Mouse (Mus musculus): Measurements from ENCODE around the gene 3110001I22Rik. TPM values are rescaled to one million over a fixed set of nuclear protein-coding genes. Genes with fewer than 3 reads are reported as not detected.
"Not testable (repeated sequence)": the region's sequence is repeated elsewhere in the genome, so short reads cannot be mapped to it uniquely, and the experiment has no call there.

The 3110001I22Rik gene
- 6.7 and 7.0 TPM in 2 replicates for polyA plus RNA-seq (2015; fragmentation: Nextera tagmentation; extraction: Ambion mirVana)

DNA sequence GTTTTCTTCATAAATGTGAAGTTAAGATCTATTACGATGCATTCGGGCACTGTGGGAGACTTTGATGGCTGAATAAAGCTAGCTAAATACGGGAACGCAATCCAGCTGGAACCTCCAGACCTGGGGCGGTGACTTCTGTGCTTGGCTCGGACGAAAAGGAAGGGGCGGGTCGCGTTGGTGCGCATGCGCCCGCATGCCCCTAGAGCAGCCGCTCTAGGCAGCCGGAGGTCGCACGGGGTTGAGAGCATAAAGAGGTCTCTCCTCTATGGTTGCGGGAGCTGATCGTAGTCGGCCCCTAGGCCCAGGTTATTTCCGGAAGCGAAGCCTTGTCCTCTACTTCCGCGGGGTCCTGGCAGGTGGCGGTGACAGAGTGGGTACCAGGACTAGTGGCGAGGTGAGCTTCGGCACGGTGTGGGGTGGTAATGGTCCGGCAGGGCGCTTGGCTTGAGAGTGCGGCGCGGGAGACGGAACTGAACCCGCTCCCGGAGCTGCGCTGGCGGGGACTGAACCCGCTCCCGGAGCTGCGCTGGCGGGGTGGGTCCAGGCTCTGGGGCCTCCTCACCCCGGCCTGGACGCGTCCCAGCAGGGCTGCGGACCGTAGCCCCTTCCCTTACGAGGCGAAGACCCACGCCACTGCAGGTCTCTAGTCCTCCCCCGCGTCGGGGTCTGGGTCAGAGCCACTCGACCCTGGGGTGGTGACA, at the start of gene 3110001I22Rik, which contains the start of gene Bfar:
TSS of gene 3110001I22Rik (plus strand) at position 245 of the 701 bp plus-strand sequence.
TSS of gene Bfar (plus strand) at position 174 of the 701 bp plus-strand sequence.
- peak within 1 kb of the TSS; percentile 76 for H3K4me2 ChIP-seq
- WGBS: under 1% methylated on average over 54 of the region's 54 CpGs

DNA sequence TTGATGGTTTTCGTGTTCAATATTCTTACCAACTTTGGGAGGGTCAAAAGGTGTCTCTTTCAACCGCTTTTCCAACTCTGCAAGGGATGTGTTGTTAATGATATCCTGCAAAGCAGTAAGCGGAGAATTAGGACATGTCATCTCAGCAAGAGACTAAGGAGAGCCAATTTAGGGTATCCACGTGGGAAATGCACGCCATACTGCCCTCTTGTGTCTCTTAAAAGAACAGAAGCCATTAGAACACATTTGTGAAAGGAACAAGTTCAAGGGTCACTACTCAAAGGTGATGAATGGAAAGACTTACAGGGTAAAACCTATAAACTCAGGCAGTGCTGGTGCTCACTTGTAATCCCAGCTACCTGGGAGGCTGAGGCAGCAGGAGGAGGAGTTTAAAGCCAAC, 43.4 kb upstream of the 3110001I22Rik start:
- Histone ChIP-seq H3K9ac (no peak overlapping the region), H3K9me3 (no peaks in the 10 kb centered on the region), H3K4me1 (replicated peaks) (no peaks in the 10 kb centered on the region), H3K36me3 (peaks cover 25% of the 10 kb centered on the region), H3K27me3 (no peaks in the 10 kb centered on the region), H3K4me2 (no peak overlapping the region), H3K4me3 (no peak overlapping the region), H3K27ac (replicated peaks) (no peak overlapping the region)
- no peak for ATAC-seq (ENCODE audit: low FRiP score, low read depth)
- 45% methylated on average over 5 of the region's 5 CpGs for WGBS

More for the DNA sequence above, at the start of gene 3110001I22Rik, which contains the start of gene Bfar:
- peak within 1 kb of the TSS; percentile 84 for H3K27ac ChIP-seq (replicated peaks)
- H3K4me3 ChIP-seq: peak within 1 kb of the TSS; percentile 98
- H3K9ac ChIP-seq: peak within 1 kb of the TSS; percentile 91
- peaks cover 27% of the 10 kb centered on the region for H3K4me1 ChIP-seq (replicated peaks)
- ATAC-seq (ENCODE audit: low FRiP score, low read depth): peak; percentile 94
- H3K27me3 ChIP-seq: no peaks in the 10 kb centered on the region
- no peaks in the 10 kb centered on the region for H3K9me3 ChIP-seq
- H3K36me3 ChIP-seq: peaks cover 6% of the 10 kb centered on the region

DNA sequence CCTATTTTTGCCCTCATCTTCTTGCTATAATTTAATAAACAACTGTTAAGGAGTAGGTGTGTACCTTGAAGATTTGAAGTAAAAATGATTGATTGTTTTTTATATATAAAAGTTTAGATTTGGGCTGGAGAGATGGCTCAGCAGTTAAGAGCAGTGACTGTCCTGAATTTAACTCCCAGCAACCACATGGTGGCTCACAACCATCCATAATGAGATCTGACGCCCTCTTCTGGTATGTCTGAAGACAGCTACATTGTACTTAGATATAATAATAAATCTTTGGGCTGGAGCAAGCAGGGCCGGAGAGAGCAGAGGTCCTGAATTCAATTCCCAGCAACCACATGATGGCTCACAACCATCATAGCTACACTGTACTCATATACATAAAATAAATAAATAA, 33.5 kb upstream of the 3110001I22Rik start:
- H3K9me3 ChIP-seq; H3K4me2 ChIP-seq; ATAC-seq (ENCODE audit: low FRiP score, low read depth); H3K4me1 ChIP-seq (replicated peaks); H3K27ac ChIP-seq (replicated peaks); H3K36me3 ChIP-seq; H3K9ac ChIP-seq; H3K4me3 ChIP-seq; H3K27me3 ChIP-seq: not testable (repeated sequence)
- WGBS: 31% methylated on average over 2 of the region's 2 CpGs

DNA sequence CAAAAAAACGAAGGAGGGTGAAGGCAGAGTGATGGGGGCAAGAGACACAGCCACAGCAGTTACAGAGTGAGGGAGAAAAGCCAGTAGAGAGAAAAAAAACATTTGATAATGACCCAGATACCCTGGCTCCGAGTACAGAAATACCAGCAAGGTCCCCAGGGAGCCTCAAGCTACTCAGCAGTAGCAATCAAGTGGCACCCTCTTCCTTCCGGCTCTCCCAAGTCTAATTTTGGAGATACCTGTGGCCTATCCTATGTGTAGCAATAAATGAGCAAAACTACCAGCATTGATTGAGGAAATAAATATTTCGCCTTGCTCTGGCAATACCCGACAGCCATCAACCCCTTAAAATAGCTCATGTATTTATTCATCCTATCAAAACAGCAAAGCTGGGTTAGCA, 32.2 kb upstream of the 3110001I22Rik start:
- Histone ChIP-seq H3K4me3 (no peak overlapping the region), H3K9me3 (no peaks in the 10 kb centered on the region), H3K36me3 (no peaks in the 10 kb centered on the region; the same call in 1 of the 2 replicates), H3K4me1 (replicated peaks) (no peaks in the 10 kb centered on the region), H3K27me3 (no peaks in the 10 kb centered on the region), H3K4me2 (no peak overlapping the region), H3K9ac (no peak overlapping the region), H3K27ac (replicated peaks) (no peak overlapping the region)
- ATAC-seq (ENCODE audit: low FRiP score, low read depth): no peak
- WGBS: 85% methylated on average over 5 of the region's 5 CpGs

DNA sequence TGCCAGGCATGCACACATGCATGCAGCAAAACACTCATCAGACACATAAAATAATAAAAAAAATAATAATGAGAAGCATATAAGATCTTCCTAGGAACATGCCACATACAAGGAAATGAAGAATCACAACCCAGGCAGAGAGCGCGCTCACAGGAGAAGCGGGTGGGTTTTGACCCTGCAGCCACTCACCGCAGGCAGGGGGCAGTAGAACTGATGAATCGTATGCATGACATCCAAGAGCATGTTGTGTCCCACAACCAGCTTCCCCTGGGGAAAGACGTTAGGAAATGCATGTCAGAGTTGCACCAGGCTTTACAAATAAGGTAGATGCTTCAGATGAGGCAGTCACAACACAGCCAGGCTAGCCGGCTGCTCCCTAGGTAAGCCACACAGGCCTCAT, 31.7 kb upstream of the 3110001I22Rik start:
- Histone ChIP-seq H3K4me1 (replicated peaks) (no peaks in the 10 kb centered on the region), H3K27me3 (no peaks in the 10 kb centered on the region), H3K4me2 (no peak overlapping the region), H3K36me3 (no peaks in the 10 kb centered on the region; the same call in 1 of the 2 replicates), H3K9me3 (no peaks in the 10 kb centered on the region), H3K9ac (no peak overlapping the region), H3K27ac (replicated peaks) (no peak overlapping the region), H3K4me3 (no peak overlapping the region)
- 78% methylated on average over 7 of the region's 7 CpGs for WGBS
- ATAC-seq (ENCODE audit: low FRiP score, low read depth): no peak

DNA sequence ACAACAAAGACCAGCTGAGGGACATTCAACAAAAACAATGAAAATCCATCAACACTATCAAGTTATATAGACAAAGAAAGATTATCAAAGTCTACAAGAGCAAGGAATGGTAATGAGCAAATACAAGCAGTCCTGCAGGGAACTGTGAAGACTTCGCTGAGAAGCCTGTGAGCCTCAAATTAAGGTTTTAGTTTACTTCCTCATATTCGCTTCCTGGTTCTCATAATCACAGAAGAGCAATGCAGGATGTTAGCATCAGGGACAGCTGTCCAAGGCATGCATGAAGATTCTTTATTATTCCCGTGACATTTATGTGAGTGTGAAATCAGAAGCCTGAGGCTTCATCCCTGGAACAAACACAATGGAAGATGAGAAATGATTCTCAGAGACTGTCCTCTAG, 27.3 kb upstream of the 3110001I22Rik start:
- no peak overlapping the region for H3K4me2 ChIP-seq
- 88% methylated on average over 3 of the region's 3 CpGs for WGBS
- H3K9ac ChIP-seq: no peak overlapping the region
- no peak for ATAC-seq (ENCODE audit: low FRiP score, low read depth)
- H3K4me1 ChIP-seq (replicated peaks): no peaks in the 10 kb centered on the region
- H3K9me3 ChIP-seq: no peaks in the 10 kb centered on the region
- H3K36me3 ChIP-seq: peaks cover 13% of the 10 kb centered on the region; the same call in 1 of the 2 replicates
- H3K27me3 ChIP-seq: no peaks in the 10 kb centered on the region
- H3K27ac ChIP-seq (replicated peaks): no peak overlapping the region
- H3K4me3 ChIP-seq: no peak overlapping the region

DNA sequence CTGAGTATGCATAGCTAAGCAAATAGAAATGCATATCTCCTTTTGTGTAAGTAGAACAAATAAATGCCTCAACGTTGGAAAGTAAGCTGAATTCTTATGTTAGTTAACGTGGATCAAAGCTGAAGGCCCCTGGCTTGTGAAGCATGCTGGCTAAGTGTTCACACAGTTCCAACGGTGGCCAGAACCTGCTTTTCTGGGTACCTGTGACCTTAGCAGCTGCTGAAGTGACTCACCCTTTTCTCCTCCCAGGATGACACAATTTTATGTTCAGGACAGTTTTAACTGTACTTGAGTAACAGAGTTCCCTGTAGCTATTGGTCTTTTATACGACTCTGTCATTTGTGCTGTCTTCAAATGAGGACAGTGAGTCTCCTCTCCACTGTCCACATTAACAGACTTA, 25.8 kb upstream of the 3110001I22Rik start:
- WGBS: 83% methylated on average over 4 of the region's 4 CpGs
- Histone ChIP-seq H3K9me3 (no peaks in the 10 kb centered on the region), H3K36me3 (peaks cover 26% of the 10 kb centered on the region), H3K9ac (no peak overlapping the region), H3K4me1 (replicated peaks) (no peaks in the 10 kb centered on the region), H3K4me2 (no peak overlapping the region), H3K27ac (replicated peaks) (no peak overlapping the region), H3K27me3 (no peaks in the 10 kb centered on the region), H3K4me3 (no peak overlapping the region)
- ATAC-seq (ENCODE audit: low FRiP score, low read depth): no peak

DNA sequence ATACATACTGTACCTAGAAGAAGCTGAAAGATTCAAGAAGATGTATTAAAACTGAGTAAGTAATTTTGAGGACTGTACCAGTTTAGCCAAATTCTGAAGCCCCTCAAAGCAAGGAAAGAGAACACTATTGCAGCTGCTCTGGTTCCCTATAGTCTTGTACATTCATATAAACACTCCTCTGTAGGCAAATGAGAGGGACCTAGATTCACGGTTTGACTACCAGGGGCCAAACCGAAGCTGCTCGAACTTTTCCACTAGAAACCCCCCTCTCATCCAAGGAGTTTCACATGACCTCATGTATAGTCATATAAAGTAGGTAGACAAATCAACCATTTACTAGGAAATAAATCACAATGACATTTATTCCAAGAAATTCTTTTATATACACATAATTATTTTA, 12.8 kb upstream of the 3110001I22Rik start:
- no peaks in the 10 kb centered on the region for H3K4me1 ChIP-seq (replicated peaks)
- H3K4me2 ChIP-seq: no peak overlapping the region
- H3K27me3 ChIP-seq: no peaks in the 10 kb centered on the region
- H3K9me3 ChIP-seq: no peaks in the 10 kb centered on the region
- no peak overlapping the region for H3K9ac ChIP-seq
- ATAC-seq (ENCODE audit: low FRiP score, low read depth): no peak
- no peak overlapping the region for H3K4me3 ChIP-seq
- H3K36me3 ChIP-seq: peaks cover 33% of the 10 kb centered on the region
- no peak overlapping the region for H3K27ac ChIP-seq (replicated peaks)
- 98% methylated on average over 3 of the region's 3 CpGs for WGBS

DNA sequence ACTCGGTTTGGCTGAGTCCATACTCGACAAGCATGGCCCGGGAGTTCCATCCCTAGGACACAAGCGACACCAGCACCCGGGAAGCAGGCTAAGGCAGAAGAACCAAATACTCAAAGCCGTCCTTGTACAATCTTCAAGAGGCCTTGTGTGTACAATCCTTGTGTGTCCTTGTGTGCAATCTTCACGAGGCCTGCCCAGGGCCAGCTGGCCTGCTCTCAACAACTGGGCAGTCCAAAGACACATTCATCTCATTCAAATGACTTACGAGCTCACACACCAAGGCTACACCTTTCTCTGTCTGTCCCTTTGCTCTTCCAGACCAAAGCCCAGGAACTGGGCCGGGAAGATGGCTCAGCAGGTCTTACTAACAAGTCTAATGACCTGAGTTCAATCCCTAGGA, 11.0 kb upstream of the 3110001I22Rik start:
- H3K4me3 ChIP-seq: no peak overlapping the region
- H3K27ac ChIP-seq (replicated peaks): no peak overlapping the region
- no peak overlapping the region for H3K4me2 ChIP-seq
- H3K27me3 ChIP-seq: no peaks in the 10 kb centered on the region
- no peak overlapping the region for H3K9ac ChIP-seq
- no peak for ATAC-seq (ENCODE audit: low FRiP score, low read depth)
- no peaks in the 10 kb centered on the region for H3K4me1 ChIP-seq (replicated peaks)
- no peaks in the 10 kb centered on the region for H3K9me3 ChIP-seq
- 94% methylated on average over 9 of the region's 9 CpGs for WGBS
- H3K36me3 ChIP-seq: peaks cover 22% of the 10 kb centered on the region

DNA sequence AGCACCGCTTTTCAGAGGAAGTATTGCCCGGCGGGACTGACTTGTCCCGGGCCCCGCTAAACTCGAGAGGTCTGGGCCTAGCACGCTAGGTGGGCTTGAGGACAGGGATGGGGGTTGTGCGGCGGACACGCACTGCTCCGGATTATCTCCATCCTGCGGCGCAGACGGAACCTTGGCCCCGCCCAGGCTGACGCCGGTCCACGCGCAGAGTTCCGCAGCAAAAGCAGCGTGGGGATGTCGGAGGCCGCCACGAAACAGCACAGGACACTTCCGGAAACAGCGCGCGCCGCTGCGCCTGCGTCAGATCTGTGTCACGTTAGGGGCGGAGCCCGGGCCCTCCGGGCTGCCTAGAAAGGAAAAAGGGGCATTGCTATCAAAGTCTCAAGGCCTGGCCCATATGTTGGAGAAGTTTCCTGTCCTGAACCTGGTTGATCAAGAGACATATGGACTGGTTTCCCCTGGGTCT, 3.8 kb upstream of the 3110001I22Rik start, which contains the start of gene Parn:
TSS of gene Parn (minus strand) at position 293 of the 466 bp plus-strand sequence.
- peak within 1 kb of the TSS; percentile 65 for H3K9ac ChIP-seq
- peak within 1 kb of the TSS; percentile 80 for H3K27ac ChIP-seq (replicated peaks)
- peaks cover 8% of the 10 kb centered on the region for H3K36me3 ChIP-seq
- peaks cover 21% of the 10 kb centered on the region for H3K4me1 ChIP-seq (replicated peaks)
- H3K9me3 ChIP-seq: no peaks in the 10 kb centered on the region
- peak within 1 kb of the TSS; percentile 80 for H3K4me2 ChIP-seq
- ATAC-seq (ENCODE audit: low FRiP score, low read depth): peak; percentile 93
- H3K27me3 ChIP-seq: no peaks in the 10 kb centered on the region
- H3K4me3 ChIP-seq: peak within 1 kb of the TSS; percentile 67
- under 1% methylated on average over 35 of the region's 35 CpGs for WGBS

DNA sequence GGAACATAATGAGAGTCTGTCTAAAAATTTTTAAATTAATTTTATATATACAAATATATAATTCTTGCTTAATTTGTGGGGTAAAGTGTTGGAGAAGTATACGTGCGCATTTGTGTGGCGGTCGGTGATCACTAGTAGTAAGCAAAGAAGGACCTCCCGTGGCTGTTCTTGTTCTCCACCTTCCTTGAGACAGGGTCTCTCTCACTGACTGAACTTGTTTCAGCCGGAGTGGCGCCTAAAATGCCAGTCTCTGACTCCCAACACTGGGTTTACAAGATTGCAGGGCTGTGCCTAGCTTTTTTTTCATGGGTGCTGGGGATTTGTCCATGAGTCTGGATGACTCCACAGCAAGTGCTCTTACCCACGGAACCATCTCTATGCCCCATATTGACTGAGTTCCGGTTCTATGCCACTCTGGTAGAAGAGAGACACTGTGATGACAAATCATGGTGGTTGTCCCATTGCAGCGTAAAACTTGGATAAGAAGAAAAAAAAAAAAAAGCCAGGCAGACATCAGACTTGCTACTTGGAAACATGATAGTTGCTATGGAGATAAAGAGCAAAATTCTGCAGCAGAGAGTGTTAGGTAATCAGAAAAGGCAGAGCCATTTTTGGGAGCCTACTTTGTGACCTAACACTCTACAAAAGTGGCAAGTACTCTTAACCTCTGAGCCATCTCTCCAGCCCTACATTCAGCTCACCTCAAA, 3.2 kb upstream of the 3110001I22Rik start:
- H3K9ac ChIP-seq: peak overlapping the region; percentile 65; the same call in 1 of the 2 replicates
- peak overlapping the region; percentile 80 for H3K27ac ChIP-seq (replicated peaks)
- peak overlapping the region; percentile 67 for H3K4me3 ChIP-seq
- H3K4me2 ChIP-seq: peak overlapping the region; percentile 80
- WGBS: 79% methylated on average over 10 of the region's 10 CpGs
- H3K36me3 ChIP-seq: peaks cover 3% of the 10 kb centered on the region; the same call in 1 of the 2 replicates
- peaks cover 27% of the 10 kb centered on the region for H3K4me1 ChIP-seq (replicated peaks)
- no peaks in the 10 kb centered on the region for H3K9me3 ChIP-seq
- no peak for ATAC-seq (ENCODE audit: low FRiP score, low read depth)
- no peaks in the 10 kb centered on the region for H3K27me3 ChIP-seq

DNA sequence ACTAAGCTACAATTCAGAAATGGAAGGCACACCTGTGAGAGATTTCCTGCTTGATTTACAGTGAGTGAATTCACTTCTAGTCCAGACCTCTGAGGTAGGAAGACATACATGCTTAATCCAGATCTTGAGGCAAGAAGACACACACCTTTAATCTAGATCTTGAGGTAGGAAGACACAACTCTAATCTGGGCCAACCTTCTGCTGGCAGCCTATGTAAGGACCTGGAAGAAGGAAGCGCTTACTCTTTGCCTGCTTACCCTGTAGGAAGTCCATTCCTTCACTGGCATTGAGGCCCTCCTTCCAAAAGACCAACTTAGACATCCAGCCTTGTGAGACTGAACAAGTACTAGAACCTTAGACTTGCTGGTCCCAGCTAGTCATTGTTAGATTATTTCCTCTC, 2.4 kb upstream of the 3110001I22Rik start:
- Histone ChIP-seq H3K4me2 (no peak overlapping the region), H3K4me1 (replicated peaks) (peaks cover 29% of the 10 kb centered on the region), H3K4me3 (no peak overlapping the region), H3K9me3 (no peaks in the 10 kb centered on the region), H3K9ac (no peak overlapping the region), H3K27ac (replicated peaks) (no peak overlapping the region), H3K27me3 (no peaks in the 10 kb centered on the region), H3K36me3 (peaks cover 3% of the 10 kb centered on the region; the same call in 1 of the 2 replicates)
- ATAC-seq (ENCODE audit: low FRiP score, low read depth): no peak
- 93% methylated on average over 1 of the region's 1 CpGs for whole genome bisulfite sequencing
